In genomic region chr10:45469027-45469996, GRCm38 (mm10) we compare ENCODE assay signal across 8 mouse cellular contexts. TPM values are rescaled to one million over a fixed set of nuclear protein-coding genes. Genes with fewer than 3 reads are reported as not detected.
DNase-seq lines count a peak whose midpoint lies in the region; ATAC-seq and TF ChIP-seq lines count a peak whose summit lies in the region.

No protein-coding gene starts in this region.

- peak overlapping the region; percentile 48 for H3K9ac ChIP-seq in heart, embryonic 15.5 days
- H3K9ac ChIP-seq in liver, embryonic 14.5 days (replicated peaks), result peak overlapping the region; percentile 47

- WGBS in heart, embryonic 15.5 days, result under 1% methylated on average over 21 of the region's 21 CpGs
- WGBS in liver, embryonic 14.5 days (ENCODE audit: insufficient replicate concordance), result 1% methylated on average over 21 of the region's 21 CpGs

- TF ChIP-seq EP300 in liver, embryonic 14.5 days (IDR thresholded peaks at IDR 0.05; ENCODE audit: low read depth), result no peak

- H3K36me3 ChIP-seq in heart, embryonic 15.5 days, result no peaks in the 10 kb centered on the region
- no peaks in the 10 kb centered on the region for H3K36me3 ChIP-seq in liver, embryonic 14.5 days (replicated peaks; ENCODE audit: control insufficient read depth, insufficient read depth, low read depth)

- no peaks in the 10 kb centered on the region; the same call in 1 of the 2 replicates for H3K27me3 ChIP-seq in heart, embryonic 15.5 days
- H3K27me3 ChIP-seq in liver, embryonic 14.5 days (ENCODE audit: control insufficient read depth, insufficient read depth, low read length), result no peaks in the 10 kb centered on the region

- H3K4me1 ChIP-seq in heart, embryonic 15.5 days (replicated peaks), result peaks cover 15% of the 10 kb centered on the region
- H3K4me1 ChIP-seq in liver, embryonic 14.5 days (replicated peaks; ENCODE audit: control insufficient read depth in 2 of 2, insufficient read depth in 2 of 2, low read length in 1 of 2), result peaks cover 3 to 6% of the 10 kb centered on the region in 2 experiments; a peak in 2 of 4 replicates

- H3K9me3 ChIP-seq in heart, embryonic 15.5 days (replicated peaks), result no peaks in the 10 kb centered on the region
- H3K9me3 ChIP-seq in liver, embryonic 14.5 days (ENCODE audit: control insufficient read depth, low read length), result no peaks in the 10 kb centered on the region

- peak; percentile 62; the same call in 1 of the 2 replicates for ATAC-seq in heart, embryonic 15.5 days (replicated peaks; ENCODE audit: insufficient number of reproducible peaks, insufficient read depth, low FRiP score, low read depth)
- ATAC-seq in liver, embryonic 14.5 days (ENCODE audit: insufficient read depth), result peak; percentile 58; the same call in 1 of the 2 replicates
- ATAC-seq in granulocyte monocyte progenitor cell, adult 5-6 weeks (replicated peaks; ENCODE audit: poor library complexity, severe bottlenecking), result no peak

- peak overlapping the region; percentile 78 for H3K27ac ChIP-seq in heart, embryonic 15.5 days
- peak overlapping the region; percentile 40 for H3K27ac ChIP-seq in liver, embryonic 14.5 days

- TF ChIP-seq CTCF in liver, embryonic 14.5 days (IDR thresholded peaks at IDR 0.05; ENCODE audit: low read depth), result no peak

- peak overlapping the region; percentile 58 for H3K4me3 ChIP-seq in heart, embryonic 15.5 days
- peak overlapping the region; percentile 47 to 69 for H3K4me3 ChIP-seq in liver, embryonic 14.5 days (ENCODE audit: insufficient read depth in 1 of 2, low read depth in 2 of 2, low read length in 2 of 2)

- peak; percentile 25 for DNase-seq in 3134 (ENCODE audit: extremely low read depth, insufficient read length, low spot score)
- peak; percentile 58 for DNase-seq in NIH3T3 (ENCODE audit: low read depth)
- no peak for DNase-seq in liver, embryonic 14.5 days (ENCODE audit: low read depth in 3 of 3, low spot score in 3 of 3)
- DNase-seq in gastrocnemius, adult 18-20 months (ENCODE audit: low spot score), result no peak
- no peak for DNase-seq in adrenal gland, adult 2 months
- DNase-seq in layer of hippocampus, adult 18-20 months (ENCODE audit: low spot score in 2 of 2), result no peak

- H3K4me2 ChIP-seq in heart, embryonic 15.5 days, result peak overlapping the region; percentile 69
- peak overlapping the region; percentile 79 for H3K4me2 ChIP-seq in liver, embryonic 14.5 days (ENCODE audit: low read depth)

RNA-seq across cellular contexts. Expression of gene Lin28b, which starts 16.9 kb away (rescaled TPM):
- polyA plus RNA-seq in heart, embryonic 15.5 days (2015; fragmentation: Nextera tagmentation; extraction: Ambion mirVana), result 2.2 and 3.5 TPM in 2 replicates
- 4.3 and 5.9 TPM in 2 replicates for polyA plus RNA-seq in liver, embryonic 14.5 days (2012; rRNA removed)
- 8.8 and 10.1 TPM in 2 replicates for polyA plus RNA-seq in liver, embryonic 14.5 days (2014; fragmentation: Nextera tagmentation; extraction: Ambion mirVana)
- not detected for total RNA-seq in gastrocnemius, adult 18-20 months (2021)
- not detected for total RNA-seq in adrenal gland, adult 2 months (2021)
- polyA plus RNA-seq in adrenal gland, adult 2 months (2012; rRNA removed), result not detected in 2 replicates
- not detected in 2 replicates for total RNA-seq in granulocyte monocyte progenitor cell, adult 5-6 weeks (2014; fragmentation: Nextera tagmentation)
- not detected in 2 replicates for total RNA-seq in granulocyte monocyte progenitor cell, adult 5-6 weeks (2017)
- 1 to 10 TPM; 1.8 to 2.1 TPM for total RNA-seq in layer of hippocampus, adult 18-20 months (2021)

Comparison
In these comparisons a context has a peak if more than half of its experiments do, and no peak if none do; other contexts are left out.
1. DNase-seq: peak in 3134 (single experiment) and NIH3T3 (single experiment); none in liver, embryonic 14.5 days (0 of 3), gastrocnemius, adult 18-20 months (single experiment), adrenal gland, adult 2 months (single experiment) and layer of hippocampus, adult 18-20 months (0 of 2).